Mouse (Mus musculus) midbrain, postnatal 0 days (tissue): ENCODE data around the gene Rcor1. TPM values are rescaled to one million over a fixed set of nuclear protein-coding genes. Genes with fewer than 3 reads are reported as not detected.

Experiments
- ATAC-seq: fragments of 200-750 bp; cut with Nextera tagmentation; 2 replicates; pipeline ENCODE4 v1.8.0; 2017; ENCODE audit warnings: moderate number of reproducible peaks, mild to moderate bottlenecking, moderate TSS enrichment, moderate library complexity; ENCODE audit not compliant: low FRiP score
- DNase-seq: peaks from one replicate; pipeline ENCODE4 v3.0.0-alpha.2; 2015; ENCODE audit warnings: low spot score
- H3K27ac ChIP-seq: fragments of 300-500 bp; sonication (generic); 2 replicates; pipeline ENCODE4 v1.5.1; 2014; ENCODE audit warnings: low read depth, mild to moderate bottlenecking, low read length, mixed read lengths
- H3K27me3 ChIP-seq: fragments of 300-500 bp; sonication (generic); 2 replicates; pipeline ENCODE4 v1.6.1; 2014; ENCODE audit warnings: low read length, control low read depth, mixed read lengths; ENCODE audit not compliant: insufficient read depth
- H3K36me3 ChIP-seq: fragments of 300-500 bp; sonication (generic); 2 replicates; pipeline ENCODE4 v1.6.1; 2014; ENCODE audit warnings: low read length, control low read depth, mixed read lengths; ENCODE audit not compliant: insufficient read depth
- H3K4me1 ChIP-seq: fragments of 300-500 bp; sonication (generic); 2 replicates; pipeline ENCODE4 v1.6.1; 2014; ENCODE audit warnings: mild to moderate bottlenecking, control low read depth, antibody characterized with exemption, low read length, mixed read lengths; ENCODE audit not compliant: insufficient read depth
- H3K4me2 ChIP-seq: fragments of 300-500 bp; sonication (generic); 2 replicates; pipeline ENCODE4 v1.6.1; 2014; ENCODE audit warnings: low read depth, mild to moderate bottlenecking, low read length, mixed read lengths; ENCODE audit not compliant: poor library complexity, severe bottlenecking
- H3K4me3 ChIP-seq: fragments of 300-500 bp; sonication (generic); 2 replicates; pipeline ENCODE4 v1.5.1; 2014; ENCODE audit warnings: low read depth, mild to moderate bottlenecking, low read length, moderate library complexity
- H3K9ac ChIP-seq: fragments of 300-500 bp; sonication (generic); replicated peaks from 2 replicates; pipeline ENCODE4 v1.6.1; 2014; ENCODE audit warnings: mild to moderate bottlenecking, low read length, moderate library complexity, mixed read lengths; ENCODE audit not compliant: poor library complexity, severe bottlenecking
- H3K9me3 ChIP-seq: fragments of 300-500 bp; sonication (generic); 2 replicates; pipeline ENCODE4 v1.6.1; 2016; ENCODE audit warnings: low read length, control low read depth
- CTCF ChIP-seq: IDR thresholded peaks from 2 replicates; pipeline ENCODE4 v1.5.1; 2016; ENCODE audit warnings: antibody characterized with exemption, mild to moderate bottlenecking
- WGBS: fragments of 180-500 bp; shearing (Covaris S2); extraction: QIAGEN DNeasy Blood & Tissue Kit; methylation state at CpG from one replicate; pipeline ENCODE4 v1.1.7; 2014; 5-methylcytosine and 5-hydroxymethylcytosine counted together
- polyA plus RNA-seq: library from polyadenylated mRNA; unstranded; fragments of >200 nt; fragmentation: Nextera tagmentation; extraction: Ambion mirVana; gene quantifications from 2 replicates; pipeline ENCODE4 v1.2.1, GENCODE M21; 2015
- total RNA-seq: library from RNA; depleted of rRNA; stranded (reverse); fragments of >200 nt; gene quantifications from 2 replicates; pipeline ENCODE4 v1.2.3, GENCODE M21; 2014

Rcor1 gene
- total and polyA plus RNA-seq, 2 experiments from 2014 or later, result 2.7 to 14.9 TPM

GRCm38 (mm10) chr12:111088731-111089141 lies 49.6 kb downstream of the Rcor1 start:
- DNase-seq, result no peak
- 0 out of 2 replicates have a peak overlapping the region, but pooled peaks have one; percentile 0 for H3K9ac ChIP-seq
- H3K27me3 ChIP-seq, result no peaks in the 10 kb centered on the region
- H3K4me1 ChIP-seq, result no peaks in the 10 kb centered on the region
- peak overlapping the region; percentile 39; the same call in 1 of the 2 replicates for H3K27ac ChIP-seq
- no peak for TF ChIP-seq CTCF
- ATAC-seq, result no peak
- H3K4me3 ChIP-seq, result no peak overlapping the region
- WGBS, result 22% methylated on average over 3 of the region's 3 CpGs
- H3K4me2 ChIP-seq, result no peak overlapping the region
- 0 out of 2 replicates have a peak, but pooled peaks cover 4% of the 10 kb centered on the region for H3K36me3 ChIP-seq
- no peaks in the 10 kb centered on the region for H3K9me3 ChIP-seq

GRCm38 (mm10) chr12:111089145-111089544 lies 50.0 kb downstream of the Rcor1 start:
- Histone ChIP-seq H3K9me3 (no peaks in the 10 kb centered on the region), H3K4me3 (no peak overlapping the region), H3K4me1 (no peaks in the 10 kb centered on the region), H3K4me2 (no peak overlapping the region), H3K27me3 (no peaks in the 10 kb centered on the region), H3K9ac (0 out of 2 replicates have a peak overlapping the region, but pooled peaks have one; percentile 0), H3K36me3 (0 out of 2 replicates have a peak, but pooled peaks cover 4% of the 10 kb centered on the region), H3K27ac (peak overlapping the region; percentile 39; the same call in 1 of the 2 replicates)
- ATAC-seq, result no peak
- TF ChIP-seq CTCF, result no peak
- no peak for DNase-seq
- 50% methylated on average over 7 of the region's 7 CpGs for WGBS

GRCm38 (mm10) chr12:111090801-111091200 lies 51.6 kb downstream of the Rcor1 start:
- Histone ChIP-seq H3K27ac (no peak overlapping the region), H3K9ac (no peak overlapping the region), H3K4me1 (no peaks in the 10 kb centered on the region), H3K36me3 (no peaks in the 10 kb centered on the region), H3K4me2 (no peak overlapping the region), H3K27me3 (no peaks in the 10 kb centered on the region), H3K9me3 (no peaks in the 10 kb centered on the region), H3K4me3 (no peak overlapping the region)
- no peak for ATAC-seq
- no peak for DNase-seq
- TF ChIP-seq CTCF, result no peak

GRCm38 (mm10) chr12:111091981-111092380 lies 52.8 kb downstream of the Rcor1 start:
- Histone ChIP-seq H3K9me3 (no peaks in the 10 kb centered on the region), H3K4me2 (no peak overlapping the region), H3K27me3 (no peaks in the 10 kb centered on the region), H3K4me1 (no peaks in the 10 kb centered on the region), H3K27ac (no peak overlapping the region), H3K36me3 (no peaks in the 10 kb centered on the region), H3K9ac (no peak overlapping the region), H3K4me3 (no peak overlapping the region)
- DNase-seq (no peak), ATAC-seq (no peak)
- 86% methylated on average over 10 of the region's 10 CpGs for WGBS
- no peak for TF ChIP-seq CTCF

GRCm38 (mm10) chr12:111094073-111094472 lies 54.9 kb downstream of the Rcor1 start:
- 94% methylated on average over 5 of the region's 5 CpGs for WGBS
- no peaks in the 10 kb centered on the region for H3K36me3 ChIP-seq
- no peaks in the 10 kb centered on the region for H3K27me3 ChIP-seq
- no peak for TF ChIP-seq CTCF
- no peaks in the 10 kb centered on the region for H3K4me1 ChIP-seq
- no peak overlapping the region for H3K4me3 ChIP-seq
- no peak overlapping the region for H3K27ac ChIP-seq
- no peak overlapping the region for H3K9ac ChIP-seq
- H3K4me2 ChIP-seq, result no peak overlapping the region
- ATAC-seq (no peak), DNase-seq (no peak)
- H3K9me3 ChIP-seq, result no peaks in the 10 kb centered on the region

GRCm38 (mm10) chr12:111095086-111095485 lies 55.9 kb downstream of the Rcor1 start:
- TF ChIP-seq CTCF, result no peak
- H3K9ac ChIP-seq, result no peak overlapping the region
- H3K4me2 ChIP-seq, result no peak overlapping the region
- ATAC-seq (no peak), DNase-seq (no peak)
- H3K27ac ChIP-seq, result no peak overlapping the region
- WGBS, result 92% methylated on average over 6 of the region's 6 CpGs
- no peaks in the 10 kb centered on the region for H3K4me1 ChIP-seq
- H3K36me3 ChIP-seq, result 0 out of 2 replicates have a peak, but pooled peaks cover 1% of the 10 kb centered on the region
- no peak overlapping the region for H3K4me3 ChIP-seq
- no peaks in the 10 kb centered on the region for H3K27me3 ChIP-seq
- H3K9me3 ChIP-seq, result no peaks in the 10 kb centered on the region
